In the genomic region with DNA sequence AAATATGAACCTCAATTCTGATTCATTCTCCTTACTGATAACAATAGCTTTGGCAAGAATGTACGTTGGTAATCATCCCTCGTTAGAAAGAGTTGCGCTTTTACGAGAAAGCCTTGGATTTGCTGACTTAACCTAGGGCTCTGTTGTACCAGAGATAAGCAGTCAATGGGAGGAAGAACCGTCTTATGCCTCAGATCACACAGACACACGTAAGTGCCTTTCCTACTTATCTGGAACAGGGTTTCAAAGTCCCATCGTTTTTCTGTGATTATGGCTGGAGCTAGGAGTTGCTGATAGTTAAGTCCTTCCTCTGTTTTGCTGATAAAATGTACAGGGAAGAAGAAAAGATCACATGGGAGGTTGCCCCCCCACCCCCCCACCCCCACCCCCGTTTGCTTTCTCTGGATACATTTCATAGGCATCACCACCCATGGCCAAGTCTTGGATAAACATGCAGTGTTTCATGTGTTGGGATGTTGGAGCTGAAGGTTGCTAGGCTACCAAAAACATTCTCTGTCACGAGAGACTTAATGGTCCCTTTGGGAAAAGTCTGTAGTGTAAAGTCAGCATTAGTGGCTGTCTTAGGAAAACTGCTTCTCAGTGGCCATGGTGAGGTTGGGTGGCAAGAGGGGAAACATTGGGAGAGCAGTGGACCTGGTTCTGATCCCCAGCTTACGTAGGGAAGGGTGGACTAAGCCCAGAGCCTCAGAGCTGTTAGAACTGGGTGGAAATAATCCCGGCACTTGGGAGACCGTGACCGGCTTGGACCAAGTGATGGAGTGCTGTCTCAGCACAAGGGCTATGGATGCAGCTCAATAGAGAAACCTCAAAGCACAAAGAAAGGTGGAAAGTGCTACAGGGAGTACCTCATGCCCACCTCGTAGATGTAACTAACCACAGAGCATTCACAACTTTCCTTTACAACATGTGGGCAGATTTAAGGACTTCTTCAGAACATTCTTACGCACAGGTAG, we compare ENCODE assay signal across 11 mouse cellular contexts. TPM values are rescaled to one million over a fixed set of nuclear protein-coding genes. Genes with fewer than 3 reads are reported as not detected.
DNase-seq lines count a peak whose midpoint lies in the region; ATAC-seq and TF ChIP-seq lines count a peak whose summit lies in the region.
"Had no signal": no experiment of that assay in that cellular context is flagged by ENCODE, and none has a peak within 500 bp of the region (broad histone marks: within the 10 kb centered on the region; RNA-seq: fewer than 3 reads in every experiment).

No protein-coding gene starts in this region.

- no peaks in the 10 kb centered on the region for H3K9me3 ChIP-seq in heart, embryonic 14.5 days (ENCODE audit: control insufficient read depth, low read length)
- no peaks in the 10 kb centered on the region for H3K9me3 ChIP-seq in midbrain, postnatal 0 days (ENCODE audit: low read length)
- H3K9me3 ChIP-seq in midbrain, embryonic 10.5 days (replicated peaks), result no peaks in the 10 kb centered on the region
- H3K9me3 ChIP-seq in intestine, embryonic 15.5 days, result no peaks in the 10 kb centered on the region

- TF ChIP-seq CTCF in midbrain, postnatal 0 days (IDR thresholded peaks at IDR 0.05), result no peak
- TF ChIP-seq CTCF in small intestine, adult 2 months (IDR thresholded peaks at IDR 0.05; ENCODE audit: extremely low read depth, insufficient read length, insufficient replicate concordance, low read depth, low read length), result no peak

- no peak for DNase-seq in heart, postnatal 4 days
- peak; percentile 67 for DNase-seq in midbrain, postnatal 0 days (ENCODE audit: low spot score)
- no peak for DNase-seq in midbrain, embryonic 10.5 days (ENCODE audit: low spot score)
- no peak for DNase-seq in spleen, postnatal 10 days (ENCODE audit: low spot score in 2 of 2)
- no peak for DNase-seq in spleen, postnatal 36 days (ENCODE audit: low spot score in 2 of 2)
- DNase-seq: gastrocnemius, postnatal 14 days; right cerebral cortex, adult 18-20 months had no signal

- peak; percentile 56; the same call in 1 of the 2 replicates for ATAC-seq in heart, embryonic 14.5 days (ENCODE audit: insufficient number of reproducible peaks, insufficient read depth, low FRiP score, low read depth)
- ATAC-seq in midbrain, postnatal 0 days (ENCODE audit: low FRiP score), result no peak
- ATAC-seq in intestine, embryonic 15.5 days, result peak; percentile 91

- no peak overlapping the region for H3K27ac ChIP-seq in heart, embryonic 14.5 days (replicated peaks in 1 of 2; ENCODE audit: control insufficient read depth in 1 of 2, insufficient read depth in 1 of 2, low read depth in 2 of 2, low read length in 2 of 2)
- no peak overlapping the region for H3K27ac ChIP-seq in midbrain, postnatal 0 days (ENCODE audit: low read depth, low read length)
- H3K27ac ChIP-seq in midbrain, embryonic 10.5 days (replicated peaks), result no peak overlapping the region
- peak overlapping the region; percentile 28 for H3K27ac ChIP-seq in intestine, embryonic 15.5 days
- peak overlapping the region; percentile 50 for H3K27ac ChIP-seq in small intestine, adult 2 months (ENCODE audit: insufficient read depth, low read depth, low read length)
- H3K27ac ChIP-seq: macrophage had no signal

- no peaks in the 10 kb centered on the region for H3K27me3 ChIP-seq in heart, embryonic 14.5 days (ENCODE audit: control insufficient read depth, insufficient read depth, low read length)
- no peaks in the 10 kb centered on the region for H3K27me3 ChIP-seq in midbrain, postnatal 0 days (ENCODE audit: insufficient read depth, low read length)
- H3K27me3 ChIP-seq in midbrain, embryonic 10.5 days (ENCODE audit: low read depth, poor library complexity, severe bottlenecking), result no peaks in the 10 kb centered on the region
- H3K27me3 ChIP-seq in intestine, embryonic 15.5 days (replicated peaks), result no peaks in the 10 kb centered on the region
- H3K27me3 ChIP-seq in small intestine, adult 2 months (ENCODE audit: control insufficient read depth, insufficient read depth, low read length), result no peaks in the 10 kb centered on the region

- no peaks in the 10 kb centered on the region for H3K36me3 ChIP-seq in heart, embryonic 14.5 days (ENCODE audit: control insufficient read depth, insufficient read depth, low read length)
- no peaks in the 10 kb centered on the region for H3K36me3 ChIP-seq in midbrain, postnatal 0 days (ENCODE audit: insufficient read depth, low read length)
- no peaks in the 10 kb centered on the region for H3K36me3 ChIP-seq in midbrain, embryonic 10.5 days
- H3K36me3 ChIP-seq in intestine, embryonic 15.5 days, result no peaks in the 10 kb centered on the region
- no peaks in the 10 kb centered on the region; the same call in 1 of the 2 replicates for H3K36me3 ChIP-seq in small intestine, adult 2 months (ENCODE audit: control insufficient read depth, insufficient read depth, low read length)

- H3K9ac ChIP-seq in heart, embryonic 14.5 days (ENCODE audit: low read length), result no peak overlapping the region
- H3K9ac ChIP-seq in midbrain, postnatal 0 days (replicated peaks; ENCODE audit: low read length, poor library complexity, severe bottlenecking), result no peak overlapping the region
- no peak overlapping the region for H3K9ac ChIP-seq in intestine, embryonic 15.5 days

- H3K4me3 ChIP-seq in heart, embryonic 14.5 days (ENCODE audit: control insufficient read depth in 1 of 2, insufficient read depth in 1 of 2, low read depth in 1 of 2, low read length in 2 of 2), result no peak overlapping the region
- no peak overlapping the region for H3K4me3 ChIP-seq in midbrain, postnatal 0 days (ENCODE audit: low read depth, low read length)
- no peak overlapping the region for H3K4me3 ChIP-seq in midbrain, embryonic 10.5 days
- H3K4me3 ChIP-seq in intestine, embryonic 15.5 days (replicated peaks), result no peak overlapping the region
- no peak overlapping the region for H3K4me3 ChIP-seq in small intestine, adult 2 months (ENCODE audit: low read depth, low read length)

- TF ChIP-seq POLR2A in small intestine, adult 2 months (IDR thresholded peaks at IDR 0.05; ENCODE audit: low read depth, low read length), result no peak

- H3K4me2 ChIP-seq in heart, embryonic 14.5 days (ENCODE audit: low read length), result no peak overlapping the region
- no peak overlapping the region for H3K4me2 ChIP-seq in midbrain, postnatal 0 days (ENCODE audit: low read depth, low read length, poor library complexity, severe bottlenecking)
- H3K4me2 ChIP-seq in intestine, embryonic 15.5 days (replicated peaks), result no peak overlapping the region

- H3K4me1 ChIP-seq in heart, embryonic 14.5 days (ENCODE audit: control insufficient read depth in 2 of 2, insufficient read depth in 2 of 2, low read length in 2 of 2), result peaks cover 0 to 5% of the 10 kb centered on the region in 2 experiments; a peak in 1 of 4 replicates
- H3K4me1 ChIP-seq in midbrain, postnatal 0 days (ENCODE audit: insufficient read depth, low read length), result 0 out of 2 replicates have a peak, but pooled peaks cover 4% of the 10 kb centered on the region
- peaks cover 9% of the 10 kb centered on the region for H3K4me1 ChIP-seq in midbrain, embryonic 10.5 days
- 0 out of 2 replicates have a peak, but pooled peaks cover 5% of the 10 kb centered on the region for H3K4me1 ChIP-seq in intestine, embryonic 15.5 days (replicated peaks)
- H3K4me1 ChIP-seq in small intestine, adult 2 months (ENCODE audit: control insufficient read depth, insufficient read depth, insufficient read length, low read length), result peaks cover 16% of the 10 kb centered on the region

- WGBS in heart, embryonic 14.5 days, result 47% methylated on average over 15 of the region's 15 CpGs
- 64% methylated on average over 15 of the region's 15 CpGs for WGBS in midbrain, postnatal 0 days
- WGBS in midbrain, embryonic 10.5 days, result 82% methylated on average over 15 of the region's 15 CpGs
- WGBS in intestine, embryonic 15.5 days, result 60% methylated on average over 15 of the region's 15 CpGs
- WGBS in small intestine, adult 2 months, result 48% methylated on average over 15 of the region's 15 CpGs

RNA-seq across cellular contexts. Expression of a gene that starts 25.1 kb away (rescaled TPM):
- 8.1 and 8.3 TPM in 2 replicates for polyA plus RNA-seq in heart, embryonic 14.5 days (2014; fragmentation: Nextera tagmentation; extraction: Ambion mirVana)
- 10 to 100 TPM; 18.9 TPM for total RNA-seq in heart, postnatal 4 days (2021)
- total RNA-seq in midbrain, postnatal 0 days (2014; rRNA removed), result 19.4 and 20.8 TPM in 2 replicates
- 8.5 and 9.5 TPM in 2 replicates for polyA plus RNA-seq in midbrain, postnatal 0 days (2015; fragmentation: Nextera tagmentation; extraction: Ambion mirVana)
- polyA plus RNA-seq in midbrain, embryonic 10.5 days (2016; fragmentation: Nextera tagmentation; extraction: Ambion mirVana), result 8.9 and 9.2 TPM in 2 replicates
- 19.2 and 20.3 TPM in 2 replicates for polyA plus RNA-seq in intestine, embryonic 15.5 days (2015; fragmentation: Nextera tagmentation; extraction: Ambion mirVana)
- polyA plus RNA-seq in small intestine, adult 2 months (2012; rRNA removed), result 5.9 and 13.0 TPM in 2 replicates

Comparison
In these comparisons a context has a peak if more than half of its experiments do, and no peak if none do; other contexts are left out.
1. H3K27ac ChIP-seq: peak in intestine, embryonic 15.5 days (single experiment) and small intestine, adult 2 months (single experiment); none in heart, embryonic 14.5 days (0 of 2), midbrain, postnatal 0 days (single experiment) and midbrain, embryonic 10.5 days (single experiment).